Comparison of ENCODE assay signal across 11 mouse cellular contexts in genomic region chr10:4482355-4482754, GRCm38 (mm10). TPM values are rescaled to one million over a fixed set of nuclear protein-coding genes. Genes with fewer than 3 reads are reported as not detected.
DNase-seq lines count a peak whose midpoint lies in the region; ATAC-seq lines count a peak whose summit lies in the region.
"Had no signal": no experiment of that assay in that cellular context is flagged by ENCODE, and none has a peak within 500 bp of the region (broad histone marks: within the 10 kb centered on the region; RNA-seq: fewer than 3 reads in every experiment).

Gene Ccdc170, plus strand, starts transcription at chr10:4482502.

- peak; percentile 11 for DNase-seq in kidney, postnatal 10 days
- DNase-seq in kidney, adult 8-10 months = no peak
- peak; percentile 54 for DNase-seq in WW6 (ENCODE audit: low read depth, low spot score)
- DNase-seq in gastrocnemius, postnatal 36 days = peak; percentile 12 to 41
- peak; percentile 24 for DNase-seq in retina, embryonic 14.5 days (ENCODE audit: low spot score)
- DNase-seq in layer of hippocampus, postnatal 10 days (ENCODE audit: low spot score in 2 of 2) = no peak
- DNase-seq: embryo, embryonic 11 days; liver, embryonic 13.5 days; right cerebral cortex, postnatal 14 days had no signal

- no peak for ATAC-seq in megakaryocyte-erythroid progenitor cell, adult 5-6 weeks (replicated peaks; ENCODE audit: low FRiP score, low TSS enrichment, poor library complexity, severe bottlenecking)

- intact Hi-C loops in gastrocnemius, postnatal 36 days (cut with DNase I) = no loop called here

RNA-seq across cellular contexts. Expression of gene Ccdc170, which starts in this region (rescaled TPM):
- total RNA-seq in gastrocnemius, postnatal 36 days (2021) = under 1 TPM; 0.27 to 0.59 TPM
- total RNA-seq in megakaryocyte-erythroid progenitor cell, adult 5-6 weeks (2014; fragmentation: Nextera tagmentation) = not detected in 2 replicates
- total RNA-seq in megakaryocyte-erythroid progenitor cell, adult 5-6 weeks (2017) = not detected in 2 replicates
- under 1 TPM; 0.49 to 0.89 TPM for total RNA-seq in layer of hippocampus, postnatal 10 days (2021)
- total RNA-seq: G1E had no signal

Comparison
In these comparisons a context has a peak if more than half of its experiments do, and no peak if none do; other contexts are left out.
1. DNase-seq: peak in kidney, postnatal 10 days (single experiment), WW6 (single experiment) and retina, embryonic 14.5 days (single experiment); none in kidney, adult 8-10 months (0 of 2) and layer of hippocampus, postnatal 10 days (0 of 2).
2. Peak in DNase-seq in gastrocnemius, postnatal 36 days; RNA of the gene not detected or under 1 TPM.